Mouse (Mus musculus): ENCODE results near the gene Lrrc61. TPM values are rescaled to one million over a fixed set of nuclear protein-coding genes. Genes with fewer than 3 reads are reported as not detected.

The Lrrc61 gene
- polyA plus RNA-seq, 1 experiment from 2014 or later = 13.4 TPM

DNA sequence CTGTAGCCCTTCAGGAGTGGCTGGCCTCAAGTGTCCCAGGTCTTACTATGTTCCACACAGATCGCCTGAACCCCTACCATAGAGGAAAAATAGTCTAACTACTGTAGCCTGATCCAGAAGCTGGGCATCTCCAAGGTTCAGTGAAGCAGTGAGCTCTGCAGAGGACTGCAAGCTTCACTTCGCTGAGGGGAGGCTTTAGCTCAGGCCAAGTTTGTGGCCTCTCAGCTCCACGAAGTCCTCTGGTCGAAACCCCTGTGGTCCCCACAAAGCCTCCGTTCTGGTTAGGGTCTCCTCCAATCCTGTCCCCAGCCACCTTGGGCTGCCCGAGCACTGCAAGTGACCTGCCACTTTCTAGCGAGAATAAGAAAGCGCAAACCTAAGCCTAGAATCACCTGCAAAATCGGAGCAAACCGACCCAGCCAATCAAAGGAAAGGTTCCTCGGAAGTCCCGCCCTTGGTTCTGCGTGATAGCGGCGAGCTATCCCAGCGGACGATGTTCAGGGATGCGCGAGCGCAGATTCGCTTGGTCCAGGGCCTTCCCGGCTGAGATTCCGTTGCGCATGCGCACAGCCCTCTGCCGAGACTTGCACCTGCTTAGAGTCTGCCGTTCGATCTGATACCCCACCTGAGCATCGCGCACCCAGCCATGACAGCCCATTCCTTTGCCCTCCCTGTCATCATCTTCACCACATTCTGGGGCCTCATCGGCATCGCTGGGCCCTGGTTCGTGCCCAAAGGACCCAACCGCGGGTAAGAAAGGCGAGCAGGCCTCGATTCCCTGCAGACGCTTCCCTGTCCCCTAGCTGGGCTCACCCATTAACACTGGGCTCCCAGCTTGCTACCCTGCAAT is 17.3 kb upstream of the Lrrc61 start, which contains the start of gene Atp6v0e2:
Atp6v0e2 (plus strand) TSS at position 511 of the 850 bp plus-strand sequence.
- Histone ChIP-seq H3K9me3 (replicated peaks) (no peaks in the 10 kb centered on the region), H3K27ac (peak within 1 kb of the TSS; percentile 78), H3K9ac (peak within 1 kb of the TSS; percentile 93), H3K27me3 (no peaks in the 10 kb centered on the region), H3K36me3 (ENCODE audit: poor library complexity, severe bottlenecking) (peaks cover 32% of the 10 kb centered on the region), H3K4me1 (peaks cover 27% of the 10 kb centered on the region), H3K4me2 (peak within 1 kb of the TSS; percentile 96), H3K4me3 (peak within 1 kb of the TSS; percentile 77)
- peak; percentile 97 for ATAC-seq
- 3% methylated on average over 38 of the region's 38 CpGs for WGBS

GRCm38 (mm10) chr6:48538841-48539737 is 15.5 kb upstream of the Lrrc61 start:
- Histone ChIP-seq H3K9ac (peak overlapping the region; percentile 93), H3K36me3 (ENCODE audit: poor library complexity, severe bottlenecking) (peaks cover 27% of the 10 kb centered on the region), H3K9me3 (replicated peaks) (no peaks in the 10 kb centered on the region), H3K4me3 (peak overlapping the region; percentile 77), H3K4me2 (peak overlapping the region; percentile 96), H3K4me1 (peaks cover 27% of the 10 kb centered on the region), H3K27ac (no peak overlapping the region), H3K27me3 (no peaks in the 10 kb centered on the region)
- no peak for ATAC-seq
- whole genome bisulfite sequencing = 80% methylated on average over 5 of the region's 5 CpGs

DNA sequence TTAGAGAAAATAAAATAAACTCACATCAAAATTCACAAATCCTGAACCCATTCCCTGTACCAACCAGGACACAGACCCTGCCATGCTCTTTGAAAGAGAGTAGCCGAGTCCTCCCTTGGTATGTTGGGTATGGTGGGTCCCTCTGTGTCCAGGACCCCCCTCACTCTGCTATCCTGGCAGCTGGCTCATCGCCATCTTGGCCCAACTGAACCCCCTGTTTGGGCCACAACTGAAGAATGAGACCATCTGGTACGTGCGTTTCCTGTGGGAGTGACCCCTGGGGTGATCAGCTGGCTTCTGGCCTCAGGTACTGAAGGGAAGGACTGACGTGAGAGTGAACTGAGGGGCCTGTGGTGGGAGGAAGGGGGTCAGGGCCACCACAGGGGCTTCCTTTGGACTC is 14.7 kb upstream of the Lrrc61 start:
- Histone ChIP-seq H3K36me3 (ENCODE audit: poor library complexity, severe bottlenecking) (peaks cover 27% of the 10 kb centered on the region), H3K27me3 (no peaks in the 10 kb centered on the region), H3K27ac (no peak overlapping the region), H3K4me1 (peaks cover 27% of the 10 kb centered on the region), H3K9me3 (replicated peaks) (no peaks in the 10 kb centered on the region), H3K9ac (no peak overlapping the region), H3K4me3 (no peak overlapping the region), H3K4me2 (no peak overlapping the region)
- no peak for ATAC-seq
- 77% methylated on average over 5 of the region's 5 CpGs for WGBS

- no peaks in the 10 kb centered on the region for H3K9me3 ChIP-seq (replicated peaks)
- H3K36me3 ChIP-seq (ENCODE audit: poor library complexity, severe bottlenecking) = peaks cover 27% of the 10 kb centered on the region
- no peak overlapping the region for H3K9ac ChIP-seq
- no peak overlapping the region for H3K4me2 ChIP-seq
- H3K4me3 ChIP-seq = no peak overlapping the region
- peaks cover 27% of the 10 kb centered on the region for H3K4me1 ChIP-seq
- H3K27me3 ChIP-seq = no peaks in the 10 kb centered on the region
- no peak overlapping the region for H3K27ac ChIP-seq
- WGBS = 83% methylated on average over 3 of the region's 3 CpGs
- ATAC-seq = no peak
Observed at GRCm38 (mm10) chr6:48540721-48541120, 13.9 kb upstream of the Lrrc61 start.

DNA sequence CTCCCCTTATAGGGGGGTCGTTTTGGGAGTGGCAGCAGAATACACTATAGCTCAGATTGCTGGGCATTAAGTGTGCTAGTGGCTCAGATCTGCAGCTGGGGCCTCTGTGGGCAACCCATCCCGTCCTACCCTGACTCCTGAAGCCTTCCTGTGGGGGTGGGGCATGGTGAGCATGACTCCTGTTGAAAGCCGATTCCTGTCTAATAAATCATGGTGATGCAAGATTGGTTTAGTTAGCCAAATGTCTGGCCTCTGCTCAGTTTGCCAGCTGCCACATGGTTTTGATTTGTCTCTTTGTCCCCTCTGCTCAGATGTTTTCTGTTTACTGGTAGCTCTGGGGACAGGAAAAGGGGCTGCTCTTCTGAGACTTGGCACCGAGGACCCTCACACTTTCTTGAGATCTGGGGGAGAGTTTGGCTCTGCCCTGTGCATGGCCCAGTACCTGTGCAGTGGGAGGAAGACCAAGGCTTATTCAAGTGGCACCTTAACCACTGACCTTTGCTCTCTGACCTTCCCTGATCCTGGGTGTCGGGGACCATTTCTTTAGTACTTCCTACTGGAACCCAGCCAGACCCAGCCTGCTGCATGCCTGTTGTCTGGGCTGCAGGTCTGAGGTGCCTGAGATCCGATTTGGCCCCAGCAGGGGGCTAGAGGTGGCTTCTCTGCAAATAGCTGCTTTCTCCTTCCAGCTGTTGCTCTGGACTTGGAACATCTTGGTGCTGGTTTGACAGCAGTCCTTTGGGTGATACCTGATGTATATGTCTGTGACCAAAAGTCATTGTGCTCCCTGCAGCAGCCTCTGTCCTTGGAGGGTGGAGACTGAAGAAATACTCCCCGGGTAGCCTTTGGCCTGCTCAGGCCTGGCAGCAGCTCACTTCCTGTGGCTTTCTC is 12.8 kb upstream of the Lrrc61 start:
- 71% methylated on average over 7 of the region's 7 CpGs for WGBS

DNA sequence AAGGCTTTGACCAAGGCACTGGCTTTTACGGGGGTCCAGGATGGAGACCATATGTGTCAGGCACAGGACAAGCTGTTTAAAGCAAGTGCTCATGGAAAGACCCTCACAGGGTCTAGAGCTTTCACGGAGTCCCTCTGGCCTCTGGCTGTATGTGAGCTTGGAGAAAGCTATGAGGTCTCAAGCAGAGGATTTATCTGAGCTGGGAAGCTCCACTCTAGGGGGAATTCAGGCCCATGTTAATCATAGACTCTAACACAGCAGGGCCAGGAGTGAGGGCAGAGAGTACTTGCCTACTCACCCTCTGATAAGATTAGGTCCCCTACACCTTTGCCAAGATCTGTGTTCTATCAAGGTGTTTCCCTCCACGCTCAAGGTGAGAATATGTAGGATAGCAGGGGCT is 12.0 kb upstream of the Lrrc61 start:
- Histone ChIP-seq H3K4me3 (no peak overlapping the region), H3K9ac (no peak overlapping the region), H3K4me2 (no peak overlapping the region), H3K27me3 (no peaks in the 10 kb centered on the region), H3K27ac (no peak overlapping the region), H3K4me1 (peaks cover 16% of the 10 kb centered on the region), H3K36me3 (ENCODE audit: poor library complexity, severe bottlenecking) (peaks cover 27% of the 10 kb centered on the region), H3K9me3 (replicated peaks) (no peaks in the 10 kb centered on the region)
- no peak for ATAC-seq
- WGBS = 92% methylated on average over 3 of the region's 3 CpGs

More for the DNA sequence above, 12.8 kb upstream of the Lrrc61 start:
- Histone ChIP-seq H3K27ac (no peak overlapping the region), H3K27me3 (no peaks in the 10 kb centered on the region), H3K9me3 (replicated peaks) (no peaks in the 10 kb centered on the region), H3K4me2 (no peak overlapping the region), H3K4me3 (no peak overlapping the region), H3K9ac (no peak overlapping the region), H3K4me1 (peaks cover 19% of the 10 kb centered on the region), H3K36me3 (ENCODE audit: poor library complexity, severe bottlenecking) (peaks cover 27% of the 10 kb centered on the region)
- ATAC-seq = no peak

GRCm38 (mm10) chr6:48545251-48545650 is 9.3 kb upstream of the Lrrc61 start:
- WGBS = 80% methylated on average over 5 of the region's 5 CpGs
- no peak overlapping the region for H3K27ac ChIP-seq
- no peak overlapping the region for H3K9ac ChIP-seq
- no peaks in the 10 kb centered on the region for H3K4me1 ChIP-seq
- no peak for ATAC-seq
- H3K9me3 ChIP-seq (replicated peaks) = no peaks in the 10 kb centered on the region
- no peak overlapping the region for H3K4me3 ChIP-seq
- H3K36me3 ChIP-seq (ENCODE audit: poor library complexity, severe bottlenecking) = peaks cover 22% of the 10 kb centered on the region
- no peak overlapping the region for H3K4me2 ChIP-seq
- H3K27me3 ChIP-seq = no peaks in the 10 kb centered on the region

DNA sequence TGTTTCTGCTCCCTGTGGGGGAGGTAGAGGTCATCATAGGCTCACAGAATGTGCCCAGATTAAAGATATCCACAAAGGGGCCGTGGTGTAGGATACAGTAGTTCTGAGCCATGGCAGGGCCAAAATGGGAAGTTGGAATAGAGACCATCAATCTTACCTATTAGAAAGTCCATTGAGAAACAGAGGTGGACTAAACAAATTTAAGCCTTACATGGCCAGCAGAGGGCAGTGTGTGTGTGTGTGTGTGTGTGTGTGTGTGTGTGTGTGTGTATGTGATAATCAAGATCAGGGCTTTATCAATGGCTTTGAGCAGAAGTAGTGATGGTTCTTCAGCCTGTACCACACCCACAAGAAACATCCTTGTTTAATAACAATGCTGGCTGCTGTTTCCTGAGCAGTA is 8.3 kb upstream of the Lrrc61 start:
- 50% methylated on average over 1 of the region's 1 CpGs for WGBS
- Histone ChIP-seq H3K4me2 (no peak overlapping the region), H3K4me3 (no peak overlapping the region)

DNA sequence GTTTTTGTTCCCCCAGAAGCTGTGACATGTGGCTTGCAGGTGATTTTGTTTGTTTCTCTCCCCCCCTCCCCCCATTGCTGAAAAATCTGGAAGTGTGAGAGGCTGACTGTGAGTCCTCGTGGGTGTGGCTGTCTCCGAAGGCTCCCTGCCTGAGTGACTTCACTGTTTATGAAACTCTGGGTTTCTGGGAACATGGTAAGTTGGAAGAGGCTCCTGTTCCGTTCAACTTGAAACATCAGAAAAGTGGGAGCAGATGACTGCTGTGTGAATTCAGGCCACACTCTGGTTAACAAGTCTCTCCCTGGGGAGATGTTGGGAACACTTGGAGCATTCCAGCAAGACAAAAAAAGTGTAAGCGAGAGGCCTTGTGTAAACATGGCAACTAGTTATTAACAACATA is 7.7 kb upstream of the Lrrc61 start:
- Histone ChIP-seq H3K4me3 (no peak overlapping the region), H3K27me3 (no peaks in the 10 kb centered on the region), H3K9ac (no peak overlapping the region), H3K9me3 (replicated peaks) (no peaks in the 10 kb centered on the region), H3K36me3 (ENCODE audit: poor library complexity, severe bottlenecking) (peaks cover 6% of the 10 kb centered on the region; the same call in 1 of the 2 replicates), H3K4me1 (no peaks in the 10 kb centered on the region), H3K4me2 (no peak overlapping the region), H3K27ac (no peak overlapping the region)
- 80% methylated on average over 4 of the region's 4 CpGs for WGBS
- ATAC-seq = no peak

More for the DNA sequence above, 8.3 kb upstream of the Lrrc61 start:
- Histone ChIP-seq H3K9ac (no peak overlapping the region), H3K27me3 (no peaks in the 10 kb centered on the region), H3K27ac (no peak overlapping the region), H3K36me3 (ENCODE audit: poor library complexity, severe bottlenecking) (peaks cover 11% of the 10 kb centered on the region; the same call in 1 of the 2 replicates), H3K9me3 (replicated peaks) (no peaks in the 10 kb centered on the region), H3K4me1 (no peaks in the 10 kb centered on the region)
- ATAC-seq = no peak

DNA sequence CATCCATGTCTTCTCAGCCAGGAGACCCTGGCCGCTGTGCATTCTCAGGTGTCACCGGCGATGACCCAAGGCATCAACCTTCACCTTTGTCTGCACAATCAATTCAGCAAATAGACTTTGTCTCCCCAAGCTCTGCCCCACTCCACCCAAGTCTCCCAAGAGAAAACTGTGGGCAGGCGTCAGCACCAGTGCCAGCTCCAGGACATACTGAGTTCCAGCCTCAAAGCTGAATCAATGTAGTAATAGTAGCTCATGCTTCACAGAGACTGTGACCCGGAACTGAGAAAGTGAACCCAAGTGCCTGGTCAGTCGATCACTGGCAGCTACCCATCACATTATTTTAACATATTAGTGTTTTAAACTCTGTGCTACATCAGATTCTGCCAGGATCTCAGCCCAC is 6.3 kb upstream of the Lrrc61 start:
- no peak for ATAC-seq
- no peaks in the 10 kb centered on the region for H3K27me3 ChIP-seq
- no peak overlapping the region for H3K4me2 ChIP-seq
- no peak overlapping the region for H3K9ac ChIP-seq
- 88% methylated on average over 6 of the region's 6 CpGs for WGBS
- H3K4me3 ChIP-seq = no peak overlapping the region
- H3K4me1 ChIP-seq = no peaks in the 10 kb centered on the region
- no peaks in the 10 kb centered on the region for H3K9me3 ChIP-seq (replicated peaks)
- no peak overlapping the region for H3K27ac ChIP-seq
- no peaks in the 10 kb centered on the region for H3K36me3 ChIP-seq (ENCODE audit: poor library complexity, severe bottlenecking)

DNA sequence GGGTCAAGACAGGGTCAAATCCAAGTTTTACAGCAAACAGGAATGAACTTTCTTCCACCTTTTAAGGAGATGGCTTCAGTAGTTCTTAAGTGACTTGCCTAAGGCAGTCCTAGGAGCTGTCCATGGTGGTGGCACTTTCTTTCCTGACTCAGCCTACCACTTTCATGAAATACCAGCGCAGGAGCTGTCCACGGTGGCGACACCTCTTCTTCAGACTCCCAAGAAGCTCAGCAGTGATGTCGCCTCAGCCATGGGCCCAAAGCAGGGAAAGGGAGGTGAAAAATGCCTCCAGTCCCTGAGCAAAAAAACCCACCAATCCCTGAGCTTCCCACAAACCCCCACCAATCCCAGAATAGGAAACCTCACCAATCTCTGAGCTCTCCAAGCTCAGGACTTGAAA is 1.7 kb upstream of the Lrrc61 start:
- ATAC-seq = no peak
- Histone ChIP-seq H3K4me1 (peaks cover 20% of the 10 kb centered on the region), H3K27me3 (no peaks in the 10 kb centered on the region), H3K27ac (no peak overlapping the region), H3K4me3 (no peak overlapping the region), H3K9ac (no peak overlapping the region), H3K4me2 (no peak overlapping the region), H3K36me3 (ENCODE audit: poor library complexity, severe bottlenecking) (peaks cover 8% of the 10 kb centered on the region; the same call in 1 of the 2 replicates), H3K9me3 (replicated peaks) (no peaks in the 10 kb centered on the region)
- 68% methylated on average over 4 of the region's 4 CpGs for WGBS
